Mouse (Mus musculus): ENCODE measurements around the gene Pik3r6. TPM values are rescaled to one million over a fixed set of nuclear protein-coding genes. Genes with fewer than 3 reads are reported as not detected.

The Pik3r6 gene
- polyA plus RNA-seq, 1 experiment from 2014 or later, result 5.6 TPM

DNA sequence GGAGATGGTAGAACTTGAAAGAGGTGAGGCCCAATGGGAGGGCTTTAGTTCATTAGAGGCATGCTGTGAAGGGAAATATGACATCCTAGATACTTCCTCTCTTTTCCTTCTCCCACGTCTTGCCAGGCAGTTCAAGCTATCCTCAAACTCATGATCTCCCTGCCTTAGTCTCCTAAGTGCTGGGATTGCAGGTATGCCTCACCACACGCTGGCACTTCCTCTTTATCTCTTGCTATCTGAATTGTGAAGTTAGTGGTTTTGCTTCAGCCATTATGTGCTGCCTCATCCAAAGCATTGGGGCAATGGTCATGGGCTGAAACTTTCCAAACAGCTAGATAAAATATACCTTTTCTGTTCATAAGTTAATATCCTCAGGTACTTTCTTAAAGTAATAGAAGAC lies 6.4 kb downstream of the Pik3r6 start:
- Histone ChIP-seq H3K36me3 (ENCODE audit: insufficient read depth) (no peaks in the 10 kb centered on the region), H3K9ac (no peak overlapping the region), H3K4me2 (no peak overlapping the region), H3K27ac (ENCODE audit: low read depth) (no peak overlapping the region), H3K27me3 (ENCODE audit: insufficient read depth, low read length) (no peaks in the 10 kb centered on the region), H3K4me1 (ENCODE audit: insufficient read depth) (no peaks in the 10 kb centered on the region), H3K9me3 (ENCODE audit: low read depth, low read length) (no peaks in the 10 kb centered on the region), H3K4me3 (ENCODE audit: low read depth, low read length) (no peak overlapping the region)
- ATAC-seq (ENCODE audit: insufficient read depth), result no peak
- no peak for DNase-seq
- 50% methylated on average over 2 of the region's 2 CpGs for WGBS
- no peak for TF ChIP-seq CTCF (IDR thresholded peaks at IDR 0.05; ENCODE audit: low read depth)

- H3K4me1 ChIP-seq (ENCODE audit: insufficient read depth), result no peaks in the 10 kb centered on the region
- 51% methylated on average over 3 of the region's 3 CpGs for WGBS
These were observed 11.2 kb downstream of the Pik3r6 start for GRCm38 (mm10) chr11:68513969-68514368.

DNA sequence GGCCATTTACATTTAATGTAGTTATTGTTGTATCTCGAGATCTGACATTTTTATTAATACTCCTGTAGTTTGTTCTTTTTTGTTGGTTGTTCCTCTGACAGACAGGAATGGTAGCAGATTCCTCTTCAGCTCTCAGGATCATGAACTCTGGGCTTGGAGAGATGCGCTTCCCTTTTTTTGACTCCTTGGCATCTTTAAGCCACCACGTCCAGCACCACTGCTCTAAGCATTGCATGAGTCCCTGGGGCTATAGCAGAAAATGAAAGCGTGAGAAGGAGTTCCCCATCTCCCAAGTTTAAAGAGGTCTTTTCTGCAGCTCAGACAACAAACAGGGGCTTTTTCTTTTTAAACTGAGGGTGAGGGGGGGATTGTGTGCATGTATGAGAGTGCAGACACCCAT lies 16.5 kb downstream of the Pik3r6 start:
- DNase-seq (no peak), ATAC-seq (ENCODE audit: insufficient read depth) (no peak)
- no peaks in the 10 kb centered on the region for H3K4me1 ChIP-seq (ENCODE audit: insufficient read depth)
- WGBS, result 90% methylated on average over 4 of the region's 4 CpGs
- H3K9me3 ChIP-seq (ENCODE audit: low read depth, low read length), result no peaks in the 10 kb centered on the region
- no peak for TF ChIP-seq CTCF (IDR thresholded peaks at IDR 0.05; ENCODE audit: low read depth)
- H3K27me3 ChIP-seq (ENCODE audit: insufficient read depth, low read length), result no peaks in the 10 kb centered on the region
- H3K4me2 ChIP-seq, result no peak overlapping the region
- H3K4me3 ChIP-seq (ENCODE audit: low read depth, low read length), result no peak overlapping the region
- H3K27ac ChIP-seq (ENCODE audit: low read depth), result no peak overlapping the region
- no peak overlapping the region for H3K9ac ChIP-seq
- H3K36me3 ChIP-seq (ENCODE audit: insufficient read depth), result no peaks in the 10 kb centered on the region

More at GRCm38 (mm10) chr11:68513969-68514368, 11.2 kb downstream of the Pik3r6 start:
- Histone ChIP-seq H3K27ac (ENCODE audit: low read depth) (no peak overlapping the region), H3K4me2 (no peak overlapping the region), H3K36me3 (ENCODE audit: insufficient read depth) (no peaks in the 10 kb centered on the region), H3K4me3 (ENCODE audit: low read depth, low read length) (no peak overlapping the region), H3K9ac (no peak overlapping the region), H3K9me3 (ENCODE audit: low read depth, low read length) (no peaks in the 10 kb centered on the region), H3K27me3 (ENCODE audit: insufficient read depth, low read length) (no peaks in the 10 kb centered on the region)
- no peak for DNase-seq
- TF ChIP-seq CTCF (IDR thresholded peaks at IDR 0.05; ENCODE audit: low read depth), result no peak
- ATAC-seq (ENCODE audit: insufficient read depth), result no peak

DNA sequence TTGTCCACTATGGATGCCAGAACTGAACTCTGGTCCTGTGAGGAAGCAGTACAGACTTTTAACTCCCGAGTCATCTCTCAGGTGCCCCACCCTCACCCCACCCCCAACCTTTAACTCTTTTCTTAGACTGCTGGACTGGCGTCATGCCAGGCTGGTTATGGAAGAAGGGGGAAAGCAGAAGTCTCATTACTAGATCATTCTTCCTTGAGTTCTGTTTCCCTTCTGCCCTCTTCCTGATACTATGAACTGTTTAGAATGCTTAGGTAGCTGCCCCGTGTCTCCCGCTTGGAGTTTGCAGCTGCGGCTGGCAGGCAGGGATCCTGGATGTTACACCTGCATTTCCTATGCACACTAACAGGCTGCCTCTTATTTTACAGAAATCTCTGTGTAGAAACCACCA lies 17.0 kb downstream of the Pik3r6 start:
- Histone ChIP-seq H3K4me3 (ENCODE audit: low read depth, low read length) (no peak overlapping the region), H3K9me3 (ENCODE audit: low read depth, low read length) (no peaks in the 10 kb centered on the region), H3K4me2 (no peak overlapping the region), H3K36me3 (ENCODE audit: insufficient read depth) (no peaks in the 10 kb centered on the region), H3K4me1 (ENCODE audit: insufficient read depth) (no peaks in the 10 kb centered on the region), H3K9ac (no peak overlapping the region), H3K27ac (ENCODE audit: low read depth) (no peak overlapping the region), H3K27me3 (ENCODE audit: insufficient read depth, low read length) (no peaks in the 10 kb centered on the region)
- TF ChIP-seq CTCF (IDR thresholded peaks at IDR 0.05; ENCODE audit: low read depth), result no peak
- 77% methylated on average over 5 of the region's 5 CpGs for WGBS
- DNase-seq (no peak), ATAC-seq (ENCODE audit: insufficient read depth) (no peak)

GRCm38 (mm10) chr11:68520439-68520838 lies 17.6 kb downstream of the Pik3r6 start:
- 67% methylated on average over 2 of the region's 2 CpGs for whole genome bisulfite sequencing
- no peaks in the 10 kb centered on the region for H3K4me1 ChIP-seq (ENCODE audit: insufficient read depth)
- H3K9me3 ChIP-seq (ENCODE audit: low read depth, low read length), result no peaks in the 10 kb centered on the region
- H3K27ac ChIP-seq (ENCODE audit: low read depth), result no peak overlapping the region
- no peaks in the 10 kb centered on the region for H3K36me3 ChIP-seq (ENCODE audit: insufficient read depth)
- TF ChIP-seq CTCF (IDR thresholded peaks at IDR 0.05; ENCODE audit: low read depth), result no peak
- no peak for DNase-seq
- H3K4me2 ChIP-seq, result no peak overlapping the region
- H3K27me3 ChIP-seq (ENCODE audit: insufficient read depth, low read length), result no peaks in the 10 kb centered on the region
- no peak overlapping the region for H3K4me3 ChIP-seq (ENCODE audit: low read depth, low read length)
- no peak overlapping the region for H3K9ac ChIP-seq
- ATAC-seq (ENCODE audit: insufficient read depth), result no peak

- TF ChIP-seq CTCF (IDR thresholded peaks at IDR 0.05; ENCODE audit: low read depth), result no peak
- ATAC-seq (ENCODE audit: insufficient read depth), result no peak
- 72% methylated on average over 5 of the region's 5 CpGs for WGBS
- no peak for DNase-seq
- Histone ChIP-seq H3K27me3 (ENCODE audit: insufficient read depth, low read length) (no peaks in the 10 kb centered on the region), H3K9me3 (ENCODE audit: low read depth, low read length) (no peaks in the 10 kb centered on the region), H3K4me3 (ENCODE audit: low read depth, low read length) (no peak overlapping the region), H3K36me3 (ENCODE audit: insufficient read depth) (no peaks in the 10 kb centered on the region), H3K27ac (ENCODE audit: low read depth) (no peak overlapping the region), H3K9ac (no peak overlapping the region), H3K4me1 (ENCODE audit: insufficient read depth) (no peaks in the 10 kb centered on the region), H3K4me2 (no peak overlapping the region)
These were observed 18.5 kb downstream of the Pik3r6 start for GRCm38 (mm10) chr11:68521352-68521751.

- H3K36me3 ChIP-seq (ENCODE audit: insufficient read depth), result no peaks in the 10 kb centered on the region
- H3K9ac ChIP-seq, result no peak overlapping the region
- TF ChIP-seq CTCF (IDR thresholded peaks at IDR 0.05; ENCODE audit: low read depth), result no peak
- ATAC-seq (ENCODE audit: insufficient read depth), result no peak
- no peaks in the 10 kb centered on the region for H3K27me3 ChIP-seq (ENCODE audit: insufficient read depth, low read length)
- no peak overlapping the region for H3K4me2 ChIP-seq
- no peak for DNase-seq
- 70% methylated on average over 4 of the region's 4 CpGs for WGBS
- H3K4me3 ChIP-seq (ENCODE audit: low read depth, low read length), result no peak overlapping the region
- no peak overlapping the region for H3K27ac ChIP-seq (ENCODE audit: low read depth)
- no peaks in the 10 kb centered on the region for H3K4me1 ChIP-seq (ENCODE audit: insufficient read depth)
- H3K9me3 ChIP-seq (ENCODE audit: low read depth, low read length), result no peaks in the 10 kb centered on the region
These were observed 23.6 kb downstream of the Pik3r6 start for GRCm38 (mm10) chr11:68526441-68526840.

Data from lung, embryonic 14.5 days (tissue).